Mouse (Mus musculus) 3134 (cell line): ENCODE results near the gene Zfp202.
"Not testable (repeated sequence)": the region's sequence is repeated elsewhere in the genome, so short reads cannot be mapped to it uniquely, and the experiment has no call there.

Source experiments
- DNase-seq: peaks from one replicate; pipeline ENCODE4 v3.0.0-alpha.2; 2011; ENCODE audit warnings: low spot score; ENCODE audit not compliant: insufficient read length; ENCODE audit errors: extremely low read depth

Gene Zfp202

DNA sequence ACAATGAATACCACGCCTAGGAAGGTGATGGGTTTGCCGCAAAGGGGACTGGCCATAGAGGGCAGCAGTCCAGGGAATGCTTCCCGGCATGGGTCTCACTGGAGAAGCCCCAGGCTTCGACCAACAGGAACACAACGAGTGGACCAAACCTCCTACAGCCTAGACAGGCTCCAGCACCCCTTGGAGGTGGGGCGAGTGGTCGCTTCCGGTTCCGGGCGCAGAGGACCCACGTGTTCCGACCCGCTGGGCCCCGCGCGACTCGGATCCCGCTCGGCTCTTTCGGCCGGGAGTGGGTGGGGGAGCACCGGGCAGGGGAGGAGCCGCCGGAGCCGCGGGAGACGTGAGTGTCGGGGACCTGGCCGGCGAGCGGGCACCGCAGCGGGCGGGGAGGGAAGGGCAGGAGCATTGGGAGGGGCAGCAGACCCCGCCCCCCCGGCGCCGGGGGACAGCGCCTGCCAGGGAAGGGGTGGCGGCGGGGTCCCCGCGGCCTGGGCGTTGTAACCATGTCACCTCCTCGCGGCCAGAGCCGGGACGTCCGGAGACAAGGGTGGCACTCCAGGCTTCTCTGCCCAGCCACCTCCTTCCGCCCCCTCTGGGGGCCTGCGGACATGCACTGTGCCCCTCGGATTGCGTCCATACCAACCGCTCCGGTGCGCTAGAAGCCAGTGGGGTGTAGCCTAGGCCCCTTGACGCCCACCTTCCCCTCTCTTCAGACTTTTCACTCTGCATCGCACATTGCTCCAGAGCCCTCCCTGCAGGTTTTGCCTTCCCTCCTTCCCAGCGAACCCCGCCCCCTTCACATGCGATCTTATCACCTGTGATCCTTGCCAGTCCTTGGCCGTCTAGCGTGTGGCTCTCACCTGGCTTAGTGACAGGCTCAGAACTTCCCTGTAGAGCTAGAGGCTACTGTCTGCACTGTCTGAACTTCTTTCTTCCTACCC lies at the start of gene Zfp202:
Gene Zfp202, plus strand, starts transcription at position 219 of the 941 bp plus-strand sequence.
- peak; percentile 89 for DNase-seq

DNA sequence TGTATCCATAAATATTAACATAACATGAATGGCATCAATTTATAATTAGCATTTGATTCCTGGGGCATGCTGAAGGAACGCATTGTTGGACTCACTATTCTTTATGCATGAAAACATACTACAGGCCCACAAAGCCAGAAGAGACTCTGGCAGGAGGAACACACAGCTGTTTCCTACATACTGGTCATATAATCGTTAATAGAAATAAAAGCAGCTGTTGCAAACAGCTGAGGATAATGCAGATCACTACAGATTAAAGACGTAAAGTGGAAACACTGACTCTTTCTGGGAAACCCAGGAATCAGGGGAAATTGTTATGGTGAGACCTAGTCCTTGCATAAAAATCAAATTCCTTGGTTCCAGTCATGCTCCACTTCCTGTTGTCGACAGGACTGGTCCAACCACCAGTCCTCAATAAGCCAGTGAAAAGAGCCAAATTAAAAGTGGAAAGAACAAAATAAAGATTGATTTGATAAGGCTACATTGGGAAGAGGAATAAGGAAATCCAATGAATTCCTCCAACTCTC lies 36.9 kb upstream of the Zfp202 start:
- no peak for DNase-seq

DNA sequence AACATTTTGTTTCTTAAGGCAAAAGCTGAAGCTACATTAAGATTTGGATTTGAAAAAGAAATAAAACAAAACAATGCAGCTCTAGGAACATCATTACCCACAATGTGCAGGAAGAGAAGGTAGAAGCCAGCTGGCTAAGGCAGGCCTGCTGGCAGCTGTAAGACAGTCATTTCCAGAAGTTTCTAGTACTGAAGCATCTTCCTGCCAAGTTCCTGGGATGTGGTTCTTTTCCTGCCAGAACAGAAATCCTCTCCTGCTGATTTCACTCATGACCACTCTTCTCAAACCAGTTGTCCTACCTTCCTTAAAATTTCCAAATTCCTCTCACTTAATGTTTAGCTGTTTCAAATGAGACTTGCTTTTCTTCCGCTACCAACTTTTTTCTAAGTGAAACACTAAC lies 25.7 kb upstream of the Zfp202 start:
- no peak for DNase-seq

DNA sequence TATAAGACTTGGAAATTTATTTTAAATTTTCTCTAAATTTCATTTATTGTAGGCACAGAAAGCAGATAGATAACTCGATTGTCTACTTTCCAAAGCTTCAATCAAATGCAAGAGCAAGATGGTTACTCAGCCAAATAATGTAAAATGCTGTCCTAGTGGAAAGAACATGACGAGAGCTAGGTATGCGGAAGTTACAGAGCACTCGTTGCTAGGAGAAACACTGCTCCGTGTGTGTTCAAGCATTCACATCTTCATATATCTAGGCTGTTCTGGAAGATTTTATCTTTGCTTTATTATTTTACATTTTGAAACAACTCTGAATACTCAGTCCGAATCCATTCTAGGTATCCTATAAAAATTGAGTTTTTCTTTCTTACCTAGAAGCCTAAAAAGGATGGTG lies 15.1 kb upstream of the Zfp202 start:
- DNase-seq = no peak

DNA sequence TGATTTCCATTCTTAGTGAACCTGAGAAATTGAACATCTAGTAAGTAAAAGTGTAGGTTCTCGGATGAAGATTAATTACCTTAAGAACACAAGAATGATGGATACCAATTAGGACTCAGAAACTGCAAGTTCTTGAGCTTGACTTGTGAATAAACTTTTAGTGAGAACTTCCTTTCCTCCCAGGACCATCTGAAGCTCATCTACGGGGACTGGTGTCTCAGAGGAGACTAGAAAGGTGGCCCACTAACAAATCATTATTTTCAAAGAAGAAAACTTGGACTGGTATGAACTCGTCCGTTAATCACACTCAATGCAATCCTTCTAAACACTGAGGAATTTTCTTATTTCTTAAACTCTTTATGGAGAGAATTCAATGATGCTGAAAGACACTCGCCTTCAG lies 11.5 kb upstream of the Zfp202 start, which contains the start of gene Olfr986:
Gene Olfr986, plus strand, starts transcription at position 301 of the 400 bp plus-strand sequence.
- DNase-seq = no peak

DNA sequence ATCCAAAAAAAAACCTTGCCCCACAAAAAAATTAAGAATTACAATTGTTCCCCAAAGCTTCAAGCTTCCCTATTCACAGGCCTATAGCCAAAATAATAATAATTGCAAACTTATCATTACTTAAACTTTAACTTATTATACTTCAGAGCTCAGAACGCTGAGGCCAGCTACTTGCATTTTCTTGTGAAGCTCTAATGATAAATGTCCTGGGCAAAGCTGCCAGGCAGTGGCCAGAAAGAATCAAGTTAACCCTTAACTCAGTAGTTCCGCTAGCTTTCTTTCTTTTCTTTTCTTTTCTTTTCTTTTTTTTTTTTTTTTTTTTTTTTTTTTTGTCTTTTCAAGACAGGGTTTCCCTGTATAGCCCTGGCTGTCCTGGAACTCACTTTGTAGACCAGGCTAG lies 7.0 kb upstream of the Zfp202 start:
- not testable (repeated sequence) for DNase-seq

DNA sequence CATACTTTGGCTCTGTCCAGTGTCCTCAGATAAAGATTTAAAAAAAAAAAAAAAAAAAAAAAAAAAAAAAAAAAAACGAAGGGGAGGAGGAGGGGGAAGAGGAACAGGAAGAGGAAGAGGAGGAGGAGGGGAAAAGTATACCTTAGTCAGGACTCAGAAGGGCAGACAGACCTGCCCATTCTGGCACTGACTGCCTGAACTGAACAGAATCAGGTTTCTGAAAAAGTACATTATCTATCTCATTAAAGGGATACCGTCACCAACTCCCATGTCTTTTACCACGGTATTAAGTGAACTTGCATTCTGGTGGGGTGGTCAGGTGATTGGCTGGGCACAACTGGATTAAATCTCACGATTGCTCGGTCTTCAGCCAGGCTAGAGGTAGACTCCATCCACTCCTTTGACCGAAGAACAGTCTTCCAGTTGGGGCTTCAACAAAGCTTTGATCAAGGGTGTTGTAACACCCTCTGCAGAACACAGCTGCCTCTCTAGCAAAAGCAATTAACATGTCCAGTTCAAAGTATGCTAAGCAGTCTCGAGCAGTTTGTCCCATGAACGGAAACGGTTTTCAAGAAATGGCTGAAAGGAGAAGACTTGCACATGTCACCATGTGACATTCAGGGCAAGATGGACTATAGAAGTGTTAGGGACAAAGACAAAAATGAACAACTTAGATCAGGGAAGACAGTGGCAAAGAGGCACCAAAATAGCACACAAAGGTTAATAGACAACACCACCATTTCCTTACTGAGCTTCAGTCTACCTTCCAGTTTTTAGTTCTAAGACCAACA lies 835 bp upstream of the Zfp202 start:
- DNase-seq = no peak

DNA sequence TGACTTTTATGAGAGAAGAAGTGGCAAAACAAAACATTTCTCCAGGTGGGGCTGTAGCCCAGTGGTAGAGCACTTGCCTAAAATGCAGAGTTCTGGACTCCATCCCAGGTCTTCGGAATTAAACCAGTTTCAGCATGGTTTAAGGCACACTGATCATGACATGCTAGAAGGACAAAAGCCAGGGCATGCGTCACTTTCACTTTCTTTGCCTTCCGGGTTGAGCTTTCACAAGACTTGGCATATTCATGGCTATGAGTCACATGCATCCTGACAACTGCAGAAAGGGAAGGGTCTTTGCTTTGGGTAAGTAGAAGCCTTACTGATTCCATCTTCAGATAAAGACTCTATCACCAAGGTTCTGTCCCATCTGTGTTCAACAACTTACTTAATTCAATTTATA lies 3.9 kb downstream of the Zfp202 start:
- peak; percentile 38 for DNase-seq

DNA sequence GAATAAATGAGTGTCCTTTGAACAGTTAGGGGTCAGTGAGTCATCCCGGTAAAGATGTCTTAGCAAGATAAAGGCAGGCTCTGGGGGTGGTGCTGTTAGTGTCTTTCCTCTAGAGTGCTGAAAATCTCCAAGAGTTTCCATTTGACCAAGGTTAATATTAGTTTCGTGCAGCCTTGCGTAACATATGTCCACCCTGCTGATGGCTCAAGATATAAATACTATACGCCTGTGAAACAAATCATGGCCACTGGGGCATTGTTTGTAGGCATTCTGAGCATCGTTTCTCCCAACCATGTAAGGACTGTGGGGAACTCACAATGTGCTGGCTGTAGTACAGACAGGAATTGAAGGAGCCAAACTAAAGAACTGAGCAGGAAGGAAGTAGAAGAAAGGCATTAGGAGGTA lies 14.4 kb downstream of the Zfp202 start:
- no peak for DNase-seq

DNA sequence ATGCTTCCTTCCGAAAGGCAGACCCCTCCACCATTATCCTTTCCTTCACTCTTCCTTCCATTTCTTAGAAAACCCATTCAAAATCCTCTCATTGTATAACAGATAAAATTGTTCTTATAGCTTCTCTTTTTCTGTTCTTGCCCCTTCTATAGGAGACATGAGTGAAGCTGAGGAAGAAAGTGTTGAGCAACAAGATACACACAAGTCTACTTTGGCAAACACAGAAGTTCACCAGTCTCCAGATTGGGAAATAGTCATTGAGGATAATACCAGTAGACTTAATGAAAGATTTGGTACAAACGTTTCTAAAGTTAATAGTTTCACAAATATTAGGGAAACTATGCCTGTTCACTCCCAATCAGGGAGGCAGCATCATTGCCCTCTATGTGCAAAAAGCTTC lies 18.6 kb downstream of the Zfp202 start:
- no peak for DNase-seq

DNA sequence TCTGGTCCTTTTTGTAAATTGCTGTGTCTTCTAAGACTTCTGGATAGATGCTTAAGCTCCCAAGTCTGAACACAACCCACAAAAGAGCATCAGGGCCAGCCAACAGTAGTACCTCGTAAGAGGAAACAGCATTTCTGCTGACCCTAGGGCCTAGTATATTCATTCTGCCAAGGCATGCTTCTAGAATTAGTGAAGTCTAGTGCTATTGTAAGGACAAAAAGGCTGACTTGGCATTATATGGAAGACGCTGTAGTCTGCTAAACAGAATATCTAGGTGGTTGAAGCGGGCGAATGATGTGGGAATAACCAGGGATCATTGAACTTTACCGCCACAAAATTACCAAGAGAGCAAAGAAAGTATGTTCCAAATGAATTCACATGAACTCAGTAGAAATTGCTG lies 21.9 kb downstream of the Zfp202 start:
- DNase-seq = no peak

DNA sequence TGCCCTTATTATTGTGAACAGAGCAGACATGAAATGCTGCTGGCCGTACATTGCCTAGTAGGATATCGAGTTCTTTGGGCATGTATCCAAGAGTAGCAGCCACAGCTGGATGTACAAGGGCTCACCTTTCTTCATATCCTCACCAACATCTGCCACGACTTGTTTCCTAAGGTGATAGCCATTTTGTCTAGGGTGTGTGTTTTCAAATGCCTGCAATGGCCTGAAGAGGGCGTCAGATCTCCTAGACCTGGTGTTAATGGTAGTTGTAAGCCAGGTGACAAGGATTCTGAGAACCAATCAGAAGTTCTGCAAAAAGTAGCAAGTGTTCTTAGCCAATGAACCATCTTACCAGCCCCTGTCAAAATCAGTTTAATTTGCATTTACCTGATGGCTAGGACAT lies 24.5 kb downstream of the Zfp202 start:
- no peak for DNase-seq

DNA sequence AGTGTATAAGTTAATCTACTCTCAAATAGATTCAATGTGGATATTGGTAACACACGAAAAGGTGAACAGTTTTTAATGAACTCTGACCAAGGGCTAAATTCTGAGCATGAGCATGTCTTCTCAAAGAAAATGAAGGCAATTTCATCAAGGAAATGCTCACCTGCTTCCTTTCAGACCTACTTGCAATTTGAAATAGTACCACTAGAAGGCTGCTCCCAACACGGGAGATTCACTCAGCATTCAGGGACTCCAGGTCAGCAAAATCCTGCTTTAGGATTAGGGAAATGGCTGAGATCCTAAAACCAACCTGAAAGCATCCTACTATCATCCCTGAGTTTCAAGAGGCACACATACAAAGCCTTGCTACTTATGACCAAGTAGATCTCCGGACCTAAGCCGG lies 32.2 kb downstream of the Zfp202 start:
- no peak for DNase-seq

DNA sequence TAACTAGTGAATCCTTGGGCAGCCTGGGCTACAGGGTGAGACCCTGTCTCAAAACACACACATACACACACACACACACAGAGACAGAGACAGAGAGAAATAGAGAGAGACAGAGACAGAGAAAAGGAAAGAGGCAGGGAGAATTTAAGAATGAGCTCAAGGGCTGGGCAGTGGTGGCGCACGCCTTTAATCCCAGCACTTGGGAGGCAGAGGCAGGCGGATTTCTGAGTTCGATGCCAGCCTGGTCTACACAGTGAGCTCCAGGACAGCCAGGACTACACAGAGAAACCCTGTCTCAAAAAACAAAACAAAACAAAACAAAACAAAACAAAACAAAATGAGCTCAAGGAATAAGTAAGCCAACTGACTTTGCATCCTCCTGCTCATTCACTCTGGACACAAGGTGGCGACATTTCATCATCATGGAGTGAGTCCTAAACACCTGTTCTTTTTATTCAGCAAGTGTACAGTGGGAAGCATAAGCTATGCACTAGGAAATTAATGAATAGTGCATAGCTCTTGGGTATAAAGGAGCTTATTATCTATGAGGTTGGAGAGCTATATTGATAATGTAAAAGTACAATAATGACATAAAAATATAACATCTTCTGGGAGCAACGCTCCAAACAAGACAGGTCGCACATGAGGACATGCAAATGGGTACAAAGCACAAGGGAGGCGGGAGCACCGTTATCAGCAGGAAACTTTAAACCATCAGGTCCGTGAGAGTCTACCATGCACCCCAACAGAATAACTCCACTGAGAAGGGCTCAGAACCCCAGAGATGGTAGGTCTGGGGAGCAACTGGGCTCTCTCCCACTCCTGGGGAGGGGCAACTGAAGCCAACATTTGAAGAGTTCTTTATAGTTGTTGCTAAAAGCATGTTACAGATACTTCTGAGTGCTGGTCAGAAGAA lies 36.0 kb downstream of the Zfp202 start:
- no peak for DNase-seq

DNA sequence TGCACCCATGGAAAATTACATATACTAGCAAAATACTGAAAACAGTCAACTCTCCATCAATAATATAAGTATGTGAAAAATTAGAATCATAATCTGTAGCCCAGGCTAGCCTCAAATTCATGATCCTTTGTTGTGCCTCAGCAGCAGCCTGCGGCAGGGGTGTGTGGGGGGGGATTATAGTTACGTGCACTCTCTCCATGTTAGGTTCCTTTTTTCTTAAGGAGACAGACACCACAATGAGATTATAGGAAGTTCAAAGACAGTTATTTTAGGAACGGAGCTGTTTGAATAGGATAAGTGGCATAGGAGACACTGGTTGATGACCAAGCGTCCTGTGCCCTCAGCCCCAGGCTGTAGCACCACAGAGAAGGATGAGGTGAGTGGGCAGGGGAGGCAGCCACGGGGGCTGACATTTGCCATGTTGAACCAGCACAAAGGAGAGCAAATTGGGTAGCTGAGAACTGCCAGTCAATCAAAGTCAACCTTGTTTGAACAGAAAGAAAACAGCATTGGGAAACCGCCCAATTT lies 36.8 kb downstream of the Zfp202 start:
- no peak for DNase-seq

DNA sequence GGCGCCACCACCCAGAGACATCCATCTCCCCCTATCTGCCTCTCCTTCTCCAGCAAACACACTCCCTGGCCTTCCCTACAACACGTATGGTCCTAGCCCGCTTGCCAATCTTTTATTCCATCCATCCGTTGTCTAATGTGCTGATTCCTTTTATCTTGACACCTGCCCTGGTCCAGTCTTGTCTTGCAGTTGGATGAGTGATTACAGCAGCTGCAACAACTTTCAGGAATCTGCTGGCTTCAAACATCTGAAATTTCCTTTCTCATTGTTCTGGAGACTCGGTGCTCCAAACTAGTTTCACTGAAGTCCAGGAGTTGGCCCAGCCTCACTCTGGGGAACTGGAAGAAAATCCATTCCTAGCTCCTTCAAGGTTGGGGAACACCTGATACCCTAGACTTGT lies 37.4 kb downstream of the Zfp202 start:
- DNase-seq = no peak

DNA sequence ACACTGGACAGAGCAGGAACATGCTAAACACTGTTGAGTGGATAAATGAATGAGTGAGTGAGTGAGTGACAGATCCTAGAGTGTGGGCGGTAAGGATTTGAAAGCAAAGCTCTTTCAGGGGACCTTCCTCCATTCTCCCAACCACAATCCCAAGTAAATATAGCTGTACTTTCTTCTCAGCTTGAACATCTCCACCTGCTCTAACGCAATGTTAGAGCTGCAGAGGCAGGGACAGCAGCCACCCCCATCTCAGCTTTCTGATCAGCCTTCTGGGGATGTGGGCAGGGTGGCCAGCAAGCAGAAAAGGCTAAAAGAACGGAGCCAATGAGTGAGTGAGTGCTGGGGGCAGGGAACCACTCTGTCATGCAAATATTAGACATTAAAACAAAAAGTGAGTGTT lies 38.9 kb downstream of the Zfp202 start:
- no peak for DNase-seq

DNA sequence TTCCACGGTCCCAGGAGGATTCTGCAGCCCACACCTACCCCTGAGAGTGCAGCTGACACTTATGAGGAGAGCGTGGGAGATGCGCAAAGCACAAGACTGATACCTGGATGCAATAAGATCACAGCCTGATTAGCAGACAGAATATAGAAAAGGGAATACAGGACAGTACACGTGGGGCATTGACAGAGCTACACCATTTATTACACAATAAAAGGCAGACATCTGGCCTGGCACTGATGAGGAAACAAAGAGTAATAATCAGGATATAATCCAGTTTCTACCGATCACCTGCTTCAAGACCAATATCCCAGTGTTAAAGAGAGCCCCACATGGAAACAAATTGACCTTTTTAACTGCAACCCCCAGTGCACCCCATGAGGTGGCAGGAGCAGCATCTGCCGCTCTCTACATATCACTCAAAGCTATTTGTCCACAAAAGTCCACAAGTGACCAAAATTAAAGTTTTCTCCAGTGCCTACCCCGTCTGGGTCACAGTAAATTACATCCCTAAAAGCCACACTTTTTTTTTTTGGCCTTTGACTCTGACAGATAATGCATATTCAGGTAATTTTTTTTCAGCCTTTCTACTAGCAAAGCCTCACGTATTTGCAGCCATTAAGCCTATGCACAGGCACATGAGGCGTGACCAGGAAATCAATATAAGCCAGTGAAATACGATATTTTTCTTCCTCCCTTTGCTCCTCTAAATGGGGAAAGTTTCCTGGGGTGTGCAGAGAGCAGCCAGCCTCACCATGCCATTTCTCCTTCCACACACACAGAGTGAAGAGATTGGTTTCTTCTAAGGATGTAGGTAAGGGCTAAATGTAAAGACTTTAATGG lies 42.3 kb downstream of the Zfp202 start:
- DNase-seq = no peak

DNA sequence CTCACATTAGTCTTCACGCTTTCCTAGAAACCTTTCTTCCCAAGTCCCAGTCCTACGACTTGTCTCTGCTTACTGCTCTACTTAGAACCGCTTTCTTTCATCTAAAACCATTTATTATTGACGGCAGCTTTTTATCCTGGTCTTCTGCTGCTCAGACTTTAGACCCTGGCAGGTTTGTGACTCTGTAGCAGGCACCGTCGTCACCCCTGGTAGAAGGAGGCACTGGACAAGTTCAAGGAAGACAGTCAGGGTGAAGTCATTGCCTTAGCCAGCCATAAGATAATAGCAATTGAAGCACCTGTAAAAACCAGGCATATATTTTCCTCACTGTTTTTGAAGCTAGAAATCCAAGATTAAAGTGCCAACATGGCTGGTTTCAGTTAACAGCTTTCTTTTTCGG lies 43.1 kb downstream of the Zfp202 start:
- DNase-seq = no peak
